Mouse (Mus musculus) testis, adult 2 months (tissue): ENCODE data around the gene R3hdml.

Source experiments
- CTCF ChIP-seq: fragments of 200-500 bp; IDR thresholded peaks from 2 replicates; pipeline ENCODE4 v1.5.1; 2012; ENCODE audit warnings: low read depth, mild to moderate bottlenecking, inconsistent platforms, low read length, moderate library complexity; ENCODE audit not compliant: control insufficient read depth, insufficient read depth, insufficient replicate concordance
- POLR2A ChIP-seq: fragments of 200-500 bp; IDR thresholded peaks from 2 replicates; pipeline ENCODE4 v1.6.1; 2012; ENCODE audit warnings: low read depth, mild to moderate bottlenecking, inconsistent platforms, low read length, moderate library complexity; ENCODE audit not compliant: control insufficient read depth

- no peak for TF ChIP-seq CTCF
- TF ChIP-seq POLR2A = no peak
Observed at GRCm38 (mm10) chr2:163449276-163449675, 42.8 kb upstream of the R3hdml start.
